Mouse (Mus musculus) midbrain, embryonic 12.5 days (tissue): ENCODE results near the gene Rad51c. TPM values are rescaled to one million over a fixed set of nuclear protein-coding genes. Genes with fewer than 3 reads are reported as not detected.
"Not testable (repeated sequence)": the region's sequence is repeated elsewhere in the genome, so short reads cannot be mapped to it uniquely, and the experiment has no call there.

Source experiments
- ATAC-seq: fragments of 200-750 bp; cut with Nextera tagmentation; 2 replicates; pipeline ENCODE4 v1.8.0; 2017; ENCODE audit warnings: low read depth, moderate TSS enrichment, moderate library complexity; ENCODE audit not compliant: low FRiP score
- H3K27ac ChIP-seq: fragments of 300-500 bp; sonication (generic); replicated peaks from 2 replicates; pipeline ENCODE4 v1.5.1; 2016; ENCODE audit warnings: mild to moderate bottlenecking
- H3K27me3 ChIP-seq: fragments of 300-500 bp; sonication (generic); 2 replicates; pipeline ENCODE4 v1.6.1; 2016; ENCODE audit warnings: mild to moderate bottlenecking
- H3K36me3 ChIP-seq: fragments of 300-500 bp; sonication (generic); 2 replicates; pipeline ENCODE4 v1.6.1; 2016
- H3K4me1 ChIP-seq: fragments of 300-500 bp; sonication (generic); 2 replicates; pipeline ENCODE4 v1.6.1; 2016
- H3K4me2 ChIP-seq: fragments of 300-500 bp; sonication (generic); replicated peaks from 2 replicates; pipeline ENCODE4 v1.6.1; 2016; ENCODE audit warnings: mild to moderate bottlenecking, moderate library complexity
- H3K4me3 ChIP-seq: fragments of 300-500 bp; sonication (generic); 2 replicates; pipeline ENCODE4 v1.5.1; 2016; ENCODE audit warnings: mild to moderate bottlenecking
- H3K9ac ChIP-seq: fragments of 300-500 bp; sonication (generic); replicated peaks from 2 replicates; pipeline ENCODE4 v1.6.1; 2016; ENCODE audit warnings: mild to moderate bottlenecking, moderate library complexity
- H3K9me3 ChIP-seq: fragments of 300-500 bp; sonication (generic); 2 replicates; pipeline ENCODE4 v1.6.1; 2016; ENCODE audit warnings: mild to moderate bottlenecking
- WGBS: fragments of 180-500 bp; shearing (Covaris S2); methylation state at CpG from one replicate; pipeline ENCODE4 v1.1.7; 2016; 5-methylcytosine and 5-hydroxymethylcytosine counted together
- polyA plus RNA-seq: library from polyadenylated mRNA; unstranded; fragments of >200 nt; fragmentation: Nextera tagmentation; extraction: Ambion mirVana; gene quantifications from 2 replicates; pipeline ENCODE4 v1.2.1, GENCODE M21; 2016

The Rad51c gene
- polyA plus RNA-seq, 1 experiment from 2014 or later, result 9.8 TPM

GRCm38 (mm10) chr11:87413412-87413811, 8.7 kb upstream of the Rad51c start:
- not testable (repeated sequence) for H3K9me3 ChIP-seq, H3K4me2 ChIP-seq, H3K4me3 ChIP-seq, H3K27me3 ChIP-seq, H3K4me1 ChIP-seq, H3K27ac ChIP-seq, H3K9ac ChIP-seq, H3K36me3 ChIP-seq, ATAC-seq
- WGBS, result 68% methylated on average over 3 of the region's 3 CpGs

- no peaks in the 10 kb centered on the region for H3K9me3 ChIP-seq
- peak; percentile 90 for ATAC-seq
- no peaks in the 10 kb centered on the region for H3K27me3 ChIP-seq
- WGBS, result 3% methylated on average over 58 of the region's 58 CpGs
- H3K4me1 ChIP-seq, result peaks cover 5% of the 10 kb centered on the region; the same call in 1 of the 2 replicates
- peak overlapping the region; percentile 90 for H3K27ac ChIP-seq
- peak overlapping the region; percentile 77 for H3K9ac ChIP-seq
- H3K4me3 ChIP-seq, result peak overlapping the region; percentile 65
- 0 out of 2 replicates have a peak, but pooled peaks cover 4% of the 10 kb centered on the region for H3K36me3 ChIP-seq
- peak overlapping the region; percentile 71 for H3K4me2 ChIP-seq
Measured at GRCm38 (mm10) chr11:87404111-87404853, 472 bp downstream of the Rad51c start.

- Histone ChIP-seq H3K9me3 (no peaks in the 10 kb centered on the region), H3K4me1 (no peaks in the 10 kb centered on the region), H3K27me3 (no peaks in the 10 kb centered on the region), H3K27ac (no peak overlapping the region), H3K4me3 (no peak overlapping the region), H3K36me3 (0 out of 2 replicates have a peak, but pooled peaks cover 4% of the 10 kb centered on the region), H3K9ac (no peak overlapping the region), H3K4me2 (no peak overlapping the region)
- 92% methylated on average over 2 of the region's 2 CpGs for WGBS
- ATAC-seq, result no peak
Measured at GRCm38 (mm10) chr11:87398402-87398801, 6.4 kb downstream of the Rad51c start.

DNA sequence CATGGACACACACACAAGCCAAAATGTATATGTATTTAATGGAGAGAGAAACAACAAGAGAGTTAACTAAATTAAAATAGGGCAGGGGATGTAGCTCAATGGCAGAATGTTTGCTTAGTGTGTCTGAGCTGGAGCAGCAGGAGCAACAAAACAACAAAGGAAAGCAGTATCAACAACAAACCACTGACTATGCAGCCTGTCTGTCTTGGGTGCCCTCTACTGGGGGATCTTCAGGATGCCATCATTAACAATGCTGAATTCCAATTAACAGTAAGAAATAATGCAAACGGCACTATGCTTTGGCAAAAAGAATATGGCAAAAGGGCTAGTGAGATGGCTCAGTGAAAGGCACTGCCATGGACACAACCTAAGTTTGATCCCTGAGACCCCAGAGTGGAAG, 10.9 kb downstream of the Rad51c start:
- WGBS, result 64% methylated on average over 1 of the region's 1 CpGs
- ATAC-seq, result no peak

GRCm38 (mm10) chr11:87385676-87386075, 19.1 kb downstream of the Rad51c start:
- no peaks in the 10 kb centered on the region for H3K9me3 ChIP-seq
- ATAC-seq, result no peak
- H3K4me2 ChIP-seq, result no peak overlapping the region
- no peaks in the 10 kb centered on the region for H3K36me3 ChIP-seq
- H3K4me3 ChIP-seq, result no peak overlapping the region
- no peaks in the 10 kb centered on the region for H3K27me3 ChIP-seq
- WGBS, result 94% methylated on average over 1 of the region's 1 CpGs
- no peak overlapping the region for H3K9ac ChIP-seq
- H3K4me1 ChIP-seq, result no peaks in the 10 kb centered on the region
- H3K27ac ChIP-seq, result no peak overlapping the region

More for the DNA sequence above, 10.9 kb downstream of the Rad51c start:
- H3K27me3 ChIP-seq, result no peaks in the 10 kb centered on the region
- H3K4me3 ChIP-seq, result no peak overlapping the region
- no peaks in the 10 kb centered on the region for H3K4me1 ChIP-seq
- no peaks in the 10 kb centered on the region for H3K9me3 ChIP-seq
- no peak overlapping the region for H3K27ac ChIP-seq
- H3K9ac ChIP-seq, result no peak overlapping the region
- no peaks in the 10 kb centered on the region for H3K36me3 ChIP-seq
- no peak overlapping the region for H3K4me2 ChIP-seq

GRCm38 (mm10) chr11:87384551-87384950, 20.2 kb downstream of the Rad51c start:
- H3K4me3 ChIP-seq, result no peak overlapping the region
- no peaks in the 10 kb centered on the region for H3K36me3 ChIP-seq
- no peak overlapping the region for H3K4me2 ChIP-seq
- ATAC-seq, result no peak
- H3K9me3 ChIP-seq, result no peaks in the 10 kb centered on the region
- 95% methylated on average over 4 of the region's 4 CpGs for WGBS
- no peaks in the 10 kb centered on the region for H3K27me3 ChIP-seq
- H3K9ac ChIP-seq, result no peak overlapping the region
- no peak overlapping the region for H3K27ac ChIP-seq
- H3K4me1 ChIP-seq, result no peaks in the 10 kb centered on the region

GRCm38 (mm10) chr11:87367865-87368580, 36.7 kb downstream of the Rad51c start:
- WGBS, result 84% methylated on average over 9 of the region's 9 CpGs
- no peak for ATAC-seq

GRCm38 (mm10) chr11:87367061-87367460, 37.7 kb downstream of the Rad51c start:
- WGBS, result 90% methylated on average over 7 of the region's 7 CpGs
- no peaks in the 10 kb centered on the region for H3K36me3 ChIP-seq

More at GRCm38 (mm10) chr11:87367865-87368580, 36.7 kb downstream of the Rad51c start:
- Histone ChIP-seq H3K4me1 (no peaks in the 10 kb centered on the region), H3K27ac (no peak overlapping the region), H3K9ac (no peak overlapping the region), H3K4me3 (no peak overlapping the region), H3K9me3 (no peaks in the 10 kb centered on the region), H3K4me2 (no peak overlapping the region), H3K27me3 (no peaks in the 10 kb centered on the region), H3K36me3 (no peaks in the 10 kb centered on the region)

GRCm38 (mm10) chr11:87365120-87365519, 39.6 kb downstream of the Rad51c start:
- Histone ChIP-seq H3K27me3 (no peaks in the 10 kb centered on the region), H3K9ac (no peak overlapping the region), H3K4me1 (no peaks in the 10 kb centered on the region), H3K27ac (no peak overlapping the region), H3K36me3 (no peaks in the 10 kb centered on the region), H3K9me3 (no peaks in the 10 kb centered on the region), H3K4me3 (no peak overlapping the region), H3K4me2 (no peak overlapping the region)
- no peak for ATAC-seq
- WGBS, result 93% methylated on average over 5 of the region's 5 CpGs

More at GRCm38 (mm10) chr11:87367061-87367460, 37.7 kb downstream of the Rad51c start:
- no peak overlapping the region for H3K4me3 ChIP-seq
- no peak overlapping the region for H3K9ac ChIP-seq
- no peak overlapping the region for H3K4me2 ChIP-seq
- H3K4me1 ChIP-seq, result no peaks in the 10 kb centered on the region
- no peaks in the 10 kb centered on the region for H3K9me3 ChIP-seq
- H3K27me3 ChIP-seq, result no peaks in the 10 kb centered on the region
- no peak overlapping the region for H3K27ac ChIP-seq
- ATAC-seq, result no peak

DNA sequence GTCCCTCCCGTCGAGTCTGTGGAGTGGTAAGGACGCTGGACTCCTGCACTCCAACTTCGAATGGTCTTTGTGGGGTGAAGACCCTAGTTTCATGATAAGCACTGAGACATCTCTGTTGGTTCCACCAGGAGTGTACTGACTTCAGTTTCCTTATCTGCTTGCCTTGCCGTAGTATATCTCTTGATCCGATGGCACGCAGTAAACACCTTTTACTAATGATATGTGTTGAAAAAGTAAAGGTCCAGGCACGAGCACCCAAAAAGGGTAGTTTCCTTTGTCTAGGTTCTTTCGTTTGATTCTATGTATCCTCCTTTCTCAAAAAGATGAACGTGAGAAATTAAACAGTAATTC, 45.5 kb downstream of the Rad51c start:
- Histone ChIP-seq H3K36me3 (no peaks in the 10 kb centered on the region), H3K4me1 (peaks cover 8% of the 10 kb centered on the region), H3K27me3 (no peaks in the 10 kb centered on the region), H3K9me3 (no peaks in the 10 kb centered on the region), H3K4me3 (peak overlapping the region; percentile 80), H3K9ac (no peak overlapping the region), H3K27ac (no peak overlapping the region), H3K4me2 (peak overlapping the region; percentile 64)
- ATAC-seq, result no peak
- 13% methylated on average over 10 of the region's 10 CpGs for WGBS

GRCm38 (mm10) chr11:87358331-87359261, 46.2 kb downstream of the Rad51c start, which contains the start of gene Ppm1e:
Gene Ppm1e, minus strand, starts transcription at chr11:87359023.
- peak within 1 kb of the TSS; percentile 64 for H3K4me2 ChIP-seq
- ATAC-seq, result peak; percentile 95
- peak within 1 kb of the TSS; percentile 80 for H3K4me3 ChIP-seq
- under 1% methylated on average over 91 of the region's 104 CpGs for WGBS
- no peaks in the 10 kb centered on the region for H3K9me3 ChIP-seq
- peak within 1 kb of the TSS; percentile 82 for H3K27ac ChIP-seq
- peaks cover 8% of the 10 kb centered on the region for H3K4me1 ChIP-seq
- peak within 1 kb of the TSS; percentile 90 for H3K9ac ChIP-seq
- no peaks in the 10 kb centered on the region for H3K27me3 ChIP-seq
- no peaks in the 10 kb centered on the region for H3K36me3 ChIP-seq
